Mouse (Mus musculus): ENCODE measurements around the gene Elavl4. TPM values are rescaled to one million over a fixed set of nuclear protein-coding genes. Genes with fewer than 3 reads are reported as not detected.

The Elavl4 gene
- polyA plus RNA-seq, 1 experiment from 2014 or later: 59.6 TPM

DNA sequence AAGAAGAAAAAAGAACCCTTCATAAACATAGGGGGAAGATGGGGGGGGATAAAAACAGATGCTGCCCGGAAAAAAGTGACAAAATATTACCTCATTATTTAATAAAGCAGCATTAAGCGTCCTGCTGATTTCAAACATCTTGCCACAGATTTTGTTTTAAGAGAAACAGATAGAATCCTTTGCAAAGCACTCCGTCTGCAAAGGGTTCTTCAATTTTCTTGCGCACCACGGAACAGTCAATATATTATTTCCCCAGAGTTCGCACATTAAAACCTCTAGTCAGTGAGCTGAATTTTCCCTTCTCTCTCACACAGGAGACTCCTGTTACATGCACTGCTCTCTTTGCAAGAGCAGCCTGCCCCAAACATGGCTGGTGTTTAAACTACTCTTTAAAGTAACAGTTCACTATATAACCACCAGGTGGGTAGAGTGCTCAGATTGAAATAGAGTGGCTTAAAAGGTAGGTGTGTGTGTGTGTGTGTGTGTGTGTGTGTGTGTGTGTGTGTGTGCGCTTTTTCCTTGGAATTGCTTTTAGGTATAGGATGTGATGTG lies 61.1 kb downstream of the Elavl4 start:
- Histone ChIP-seq H3K27me3 (ENCODE audit: poor library complexity, severe bottlenecking) (no peaks in the 10 kb centered on the region), H3K4me3 (no peak overlapping the region; the same call in 1 of the 2 replicates), H3K4me1 (peaks cover 69% of the 10 kb centered on the region), H3K36me3 (replicated peaks) (no peaks in the 10 kb centered on the region), H3K9me3 (no peaks in the 10 kb centered on the region), H3K27ac (peak overlapping the region; percentile 67; the same call in 1 of the 2 replicates)
- DNase-seq (ENCODE audit: extremely low spot score, low spot score): no peak
- 80% methylated on average over 7 of the region's 7 CpGs for WGBS

DNA sequence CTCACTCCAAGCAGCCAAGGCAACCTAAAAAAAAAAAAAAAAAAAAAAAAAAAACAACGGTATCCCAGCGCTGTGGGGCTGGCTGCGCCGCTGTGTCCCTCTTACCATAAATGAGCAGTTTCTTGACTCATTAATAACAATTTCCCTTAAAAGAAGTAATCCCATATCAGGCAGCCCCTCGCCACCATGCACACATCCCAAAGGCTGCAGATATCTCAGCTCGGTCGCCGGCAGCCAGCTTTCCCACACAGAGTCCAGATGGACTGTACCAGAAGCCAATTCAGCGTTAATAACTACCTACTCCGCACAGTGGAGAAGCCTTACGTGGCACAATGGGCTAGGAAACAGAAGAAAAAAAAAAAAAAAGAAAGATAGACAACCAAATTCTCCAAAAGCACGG lies 61.7 kb downstream of the Elavl4 start:
- WGBS: 44% methylated on average over 12 of the region's 12 CpGs
- no peaks in the 10 kb centered on the region for H3K27me3 ChIP-seq (ENCODE audit: poor library complexity, severe bottlenecking)
- DNase-seq (ENCODE audit: extremely low spot score, low spot score): no peak
- peak overlapping the region; percentile 67; the same call in 1 of the 2 replicates for H3K27ac ChIP-seq
- H3K4me3 ChIP-seq: peak overlapping the region; percentile 37
- no peaks in the 10 kb centered on the region for H3K9me3 ChIP-seq
- peaks cover 74% of the 10 kb centered on the region for H3K4me1 ChIP-seq
- no peaks in the 10 kb centered on the region for H3K36me3 ChIP-seq (replicated peaks)

DNA sequence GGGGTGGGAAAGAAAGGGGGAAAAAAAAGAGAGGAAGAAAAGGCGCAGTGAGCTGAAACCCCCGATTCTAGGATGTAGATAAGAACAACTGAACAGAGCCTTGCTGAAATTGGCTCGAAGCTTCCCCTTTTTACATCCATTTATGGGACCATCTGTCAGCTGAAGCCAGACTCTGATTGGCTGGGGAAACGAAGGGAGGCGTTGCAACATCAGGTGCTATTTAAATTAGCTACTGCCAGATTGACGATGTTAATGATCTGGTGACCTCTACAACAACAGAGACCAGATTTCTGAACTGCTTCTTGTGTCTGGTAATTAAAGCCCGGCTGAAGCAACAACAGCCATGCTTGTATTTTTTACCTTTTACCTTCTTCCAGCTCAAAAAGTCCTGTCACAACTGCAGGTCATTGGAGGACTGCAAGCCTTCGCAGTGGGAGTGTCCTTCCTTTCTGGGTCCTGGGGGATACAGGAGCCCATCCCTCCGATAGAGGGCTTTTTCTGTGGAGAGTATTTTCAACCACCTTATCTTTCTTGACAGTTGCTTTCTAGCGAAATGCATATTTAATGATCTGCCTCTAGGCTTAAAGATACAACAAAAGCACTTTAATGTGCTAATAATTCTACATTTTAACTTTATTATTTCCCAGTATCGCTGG lies 64.2 kb downstream of the Elavl4 start:
- no peak for DNase-seq (ENCODE audit: extremely low spot score, low spot score)
- Histone ChIP-seq H3K27me3 (ENCODE audit: poor library complexity, severe bottlenecking) (no peaks in the 10 kb centered on the region), H3K4me3 (peak overlapping the region; percentile 48), H3K4me1 (peaks cover 84% of the 10 kb centered on the region), H3K9me3 (no peaks in the 10 kb centered on the region), H3K27ac (peak overlapping the region; percentile 88), H3K36me3 (replicated peaks) (no peaks in the 10 kb centered on the region)
- WGBS: 26% methylated on average over 11 of the region's 11 CpGs

DNA sequence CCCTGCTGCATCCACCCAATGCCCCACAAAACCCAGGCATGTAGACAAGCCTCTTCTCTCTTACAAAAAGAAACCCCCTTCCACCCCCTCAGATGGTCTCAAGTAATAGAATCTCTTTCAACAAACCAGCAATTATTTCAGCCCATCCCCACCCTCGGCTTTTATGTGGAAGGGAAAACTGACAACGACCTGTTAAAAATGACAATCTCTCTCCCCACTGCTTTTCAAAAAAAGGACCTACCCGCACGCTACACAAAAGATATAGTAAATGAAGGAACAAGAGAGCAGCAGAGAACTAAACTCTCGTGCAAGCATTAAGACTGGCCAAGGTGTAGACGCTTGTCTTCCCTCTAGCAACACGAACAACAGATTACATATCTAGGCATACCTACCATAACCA lies 64.9 kb downstream of the Elavl4 start:
- Histone ChIP-seq H3K9me3 (no peaks in the 10 kb centered on the region), H3K4me3 (peak overlapping the region; percentile 48), H3K27me3 (ENCODE audit: poor library complexity, severe bottlenecking) (no peaks in the 10 kb centered on the region), H3K4me1 (peaks cover 82% of the 10 kb centered on the region), H3K36me3 (replicated peaks) (no peaks in the 10 kb centered on the region), H3K27ac (peak overlapping the region; percentile 88)
- 51% methylated on average over 7 of the region's 7 CpGs for WGBS
- DNase-seq (ENCODE audit: extremely low spot score, low spot score): no peak

DNA sequence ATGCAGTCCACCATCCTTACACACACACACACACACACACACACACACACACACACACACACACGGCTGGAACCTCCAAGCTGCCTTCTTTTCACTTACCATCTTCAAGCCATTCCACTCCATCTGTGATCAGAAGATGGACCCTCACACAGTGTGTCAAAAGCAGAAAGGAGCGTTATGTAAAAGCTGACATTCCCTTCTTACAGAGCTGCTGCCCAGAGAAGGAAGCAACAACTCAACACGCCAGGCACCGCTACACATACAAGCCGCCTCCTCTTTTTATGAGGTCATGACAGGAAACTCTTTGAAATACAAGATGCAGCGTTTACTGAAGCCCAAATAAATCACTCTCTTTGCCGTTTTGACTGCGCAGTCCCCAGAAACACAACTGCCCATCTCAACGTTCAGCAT lies 65.3 kb downstream of the Elavl4 start:
- no peak for DNase-seq (ENCODE audit: extremely low spot score, low spot score)
- Histone ChIP-seq H3K27ac (peak overlapping the region; percentile 88), H3K36me3 (replicated peaks) (no peaks in the 10 kb centered on the region), H3K4me3 (peak overlapping the region; percentile 48), H3K4me1 (peaks cover 80% of the 10 kb centered on the region), H3K9me3 (no peaks in the 10 kb centered on the region), H3K27me3 (ENCODE audit: poor library complexity, severe bottlenecking) (no peaks in the 10 kb centered on the region)
- 51% methylated on average over 9 of the region's 9 CpGs for WGBS

DNA sequence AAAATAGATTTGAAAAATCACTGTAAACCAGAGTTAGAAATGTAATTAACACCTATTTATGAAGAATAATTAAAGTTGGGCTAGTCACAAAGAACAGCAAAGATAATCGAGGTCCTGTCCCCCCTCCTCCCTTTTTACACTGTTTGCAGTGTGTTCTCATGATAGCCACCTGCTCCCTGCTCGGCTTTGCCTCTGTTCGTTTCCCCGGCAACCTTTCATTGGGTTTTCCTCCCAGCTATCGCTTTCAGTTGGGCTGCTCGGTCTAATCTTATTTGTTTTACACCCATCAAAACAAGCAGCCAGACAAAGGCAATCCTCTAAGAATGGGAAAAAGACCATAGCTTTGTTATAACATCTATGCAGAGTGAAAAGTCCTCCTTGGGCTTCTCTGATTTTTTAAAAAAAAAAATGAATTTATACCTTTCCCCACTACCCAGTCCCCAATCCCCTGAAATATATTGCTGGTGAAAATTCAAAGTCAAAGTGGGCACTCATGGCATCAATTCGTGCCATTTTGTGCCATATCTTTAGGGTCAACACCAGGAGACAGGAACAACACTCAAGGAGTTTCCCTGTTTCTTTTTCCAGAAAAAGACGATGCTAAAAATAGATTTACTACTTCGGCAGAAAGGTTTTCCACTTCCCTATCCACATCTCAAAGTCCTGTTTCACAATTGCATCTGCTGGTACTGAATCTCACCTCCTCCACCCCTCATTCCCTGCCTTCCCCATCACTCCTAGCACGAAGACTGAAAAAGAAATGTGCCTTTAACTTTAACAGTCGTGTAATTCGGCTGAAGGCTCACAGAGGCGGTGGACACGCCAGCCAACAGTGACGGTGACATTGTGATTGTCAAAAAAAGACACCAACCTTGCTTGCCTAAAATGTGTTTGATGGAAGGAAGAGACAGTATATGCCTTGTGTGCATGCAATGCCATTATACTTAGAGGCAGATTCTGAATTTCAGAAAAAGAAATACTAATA lies 66.1 kb downstream of the Elavl4 start:
- Histone ChIP-seq H3K4me1 (peaks cover 77% of the 10 kb centered on the region), H3K4me3 (peak overlapping the region; percentile 48), H3K9me3 (no peaks in the 10 kb centered on the region), H3K36me3 (replicated peaks) (no peaks in the 10 kb centered on the region), H3K27me3 (ENCODE audit: poor library complexity, severe bottlenecking) (no peaks in the 10 kb centered on the region), H3K27ac (peak overlapping the region; percentile 88)
- DNase-seq (ENCODE audit: extremely low spot score, low spot score): peak; percentile 71
- 25% methylated on average over 15 of the region's 15 CpGs for WGBS

DNA sequence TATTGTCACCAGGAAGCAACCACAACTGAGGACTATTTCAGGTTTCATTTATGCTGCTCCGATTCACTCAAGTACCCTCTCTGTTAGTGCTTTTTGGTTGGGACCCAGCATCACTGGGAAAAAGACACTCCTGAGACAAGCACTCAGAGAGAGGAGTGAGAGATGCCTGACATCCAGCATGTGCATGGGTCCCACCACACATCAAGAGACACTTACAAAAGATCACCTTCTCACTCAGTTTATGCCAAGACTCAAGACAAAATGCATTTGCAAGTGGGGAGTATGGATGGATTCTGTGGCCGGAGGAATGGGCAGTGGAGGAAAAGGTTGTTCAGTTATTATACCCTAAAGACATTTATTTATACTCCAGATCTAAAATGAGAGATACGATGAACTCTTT lies 67.3 kb downstream of the Elavl4 start:
- H3K4me3 ChIP-seq: peak overlapping the region; percentile 48
- WGBS: 67% methylated on average over 3 of the region's 3 CpGs
- H3K36me3 ChIP-seq (replicated peaks): no peaks in the 10 kb centered on the region
- DNase-seq (ENCODE audit: extremely low spot score, low spot score): no peak
- H3K4me1 ChIP-seq: peaks cover 65% of the 10 kb centered on the region
- no peaks in the 10 kb centered on the region for H3K27me3 ChIP-seq (ENCODE audit: poor library complexity, severe bottlenecking)
- H3K9me3 ChIP-seq: no peaks in the 10 kb centered on the region
- H3K27ac ChIP-seq: peak overlapping the region; percentile 88

DNA sequence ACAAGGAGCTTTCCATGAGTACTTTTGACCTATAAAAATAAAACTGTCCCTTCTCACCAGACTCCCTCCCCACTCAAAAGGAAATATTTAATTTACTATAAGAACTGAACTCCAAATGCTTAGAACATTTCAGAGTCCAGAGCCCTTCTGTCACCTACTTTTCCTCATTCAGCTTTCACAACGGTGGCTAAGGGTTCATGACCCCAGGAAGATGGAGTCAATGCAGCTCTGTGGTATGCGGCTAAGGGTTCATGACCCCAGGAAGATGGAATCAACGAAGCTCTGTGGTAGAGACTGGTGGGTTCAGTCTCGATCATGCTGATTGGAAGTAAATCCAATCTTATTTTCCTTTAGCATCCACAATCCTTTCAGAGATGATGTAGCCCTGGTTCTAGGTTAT lies 81.7 kb downstream of the Elavl4 start:
- H3K27ac ChIP-seq: no peak overlapping the region
- no peaks in the 10 kb centered on the region for H3K36me3 ChIP-seq (replicated peaks)
- peaks cover 6% of the 10 kb centered on the region for H3K4me1 ChIP-seq
- H3K9me3 ChIP-seq: no peaks in the 10 kb centered on the region
- no peak overlapping the region for H3K4me3 ChIP-seq
- no peak for DNase-seq (ENCODE audit: extremely low spot score, low spot score)
- WGBS: 43% methylated on average over 4 of the region's 4 CpGs
- H3K27me3 ChIP-seq (ENCODE audit: poor library complexity, severe bottlenecking): no peaks in the 10 kb centered on the region

DNA sequence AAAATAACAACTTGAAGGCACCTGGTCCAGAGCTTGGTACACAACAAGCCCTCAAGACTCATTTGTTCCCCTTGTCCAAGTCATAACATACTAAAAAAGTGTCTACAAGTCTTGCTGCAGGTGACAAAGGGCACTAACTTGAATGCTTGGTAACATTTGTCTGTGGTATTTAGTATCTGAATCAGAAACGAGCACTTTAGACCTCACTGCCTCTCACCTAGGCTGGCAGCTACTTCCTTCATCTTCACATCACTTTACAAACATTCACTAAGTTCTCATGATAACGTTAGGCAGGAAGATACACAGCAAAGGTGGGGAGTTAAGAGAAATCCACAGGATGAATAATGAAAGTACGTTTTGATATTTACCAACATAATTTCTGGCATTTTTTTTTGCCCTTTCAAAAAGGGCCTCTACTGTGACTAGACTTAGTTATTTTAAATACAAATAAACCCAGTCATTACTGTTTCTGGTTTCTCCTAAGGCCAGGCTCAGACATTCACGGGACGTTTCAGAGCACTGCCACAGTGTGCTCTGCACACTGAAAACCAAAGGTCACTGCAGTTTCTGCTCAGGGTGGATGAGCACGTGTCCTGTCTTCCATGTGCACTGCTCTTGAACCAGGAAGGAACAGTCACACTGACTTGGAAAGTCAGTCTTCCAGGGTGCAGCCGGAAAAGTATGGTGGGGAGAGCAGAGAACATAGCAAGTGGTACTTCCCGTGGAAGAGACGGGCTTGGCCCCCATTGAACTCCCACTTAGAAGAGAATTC lies 84.7 kb downstream of the Elavl4 start:
- Histone ChIP-seq H3K9me3 (no peaks in the 10 kb centered on the region), H3K27me3 (ENCODE audit: poor library complexity, severe bottlenecking) (no peaks in the 10 kb centered on the region), H3K4me3 (no peak overlapping the region), H3K4me1 (peaks cover 8% of the 10 kb centered on the region), H3K36me3 (replicated peaks) (no peaks in the 10 kb centered on the region), H3K27ac (no peak overlapping the region)
- DNase-seq (ENCODE audit: extremely low spot score, low spot score): no peak
- 83% methylated on average over 9 of the region's 9 CpGs for WGBS

DNA sequence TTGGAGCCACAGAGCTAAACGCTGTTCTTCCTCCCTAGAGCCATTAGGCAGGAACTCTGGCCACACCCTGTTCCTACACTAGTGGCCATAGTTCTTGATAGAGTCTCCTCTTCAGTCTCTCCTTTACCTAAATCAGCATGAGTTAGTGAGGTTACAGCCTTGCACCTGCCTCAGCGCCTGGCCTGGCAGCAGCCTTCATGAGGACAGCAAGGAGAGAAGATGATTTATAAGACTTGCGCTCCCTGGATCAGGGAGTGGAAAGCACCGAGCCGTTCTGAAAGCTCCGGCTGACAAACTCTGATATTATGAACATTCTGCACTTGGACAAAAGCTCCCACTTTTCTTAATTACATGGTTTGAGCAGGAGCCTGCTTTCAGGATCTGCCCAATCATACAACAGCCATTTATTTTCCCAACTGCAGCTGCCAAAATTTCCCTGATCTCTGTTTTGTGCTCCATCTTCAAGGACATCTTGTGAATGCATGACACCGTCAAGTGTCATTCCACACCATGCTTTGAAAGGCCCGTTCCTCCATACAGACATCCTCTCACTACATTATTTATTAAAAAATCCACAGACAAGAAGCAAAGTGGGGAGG lies 87.3 kb downstream of the Elavl4 start:
- DNase-seq (ENCODE audit: extremely low spot score, low spot score): no peak
- Histone ChIP-seq H3K4me1 (peaks cover 7% of the 10 kb centered on the region), H3K9me3 (no peaks in the 10 kb centered on the region), H3K27ac (no peak overlapping the region), H3K27me3 (ENCODE audit: poor library complexity, severe bottlenecking) (no peaks in the 10 kb centered on the region), H3K36me3 (replicated peaks) (no peaks in the 10 kb centered on the region), H3K4me3 (no peak overlapping the region)
- WGBS: 83% methylated on average over 8 of the region's 8 CpGs

DNA sequence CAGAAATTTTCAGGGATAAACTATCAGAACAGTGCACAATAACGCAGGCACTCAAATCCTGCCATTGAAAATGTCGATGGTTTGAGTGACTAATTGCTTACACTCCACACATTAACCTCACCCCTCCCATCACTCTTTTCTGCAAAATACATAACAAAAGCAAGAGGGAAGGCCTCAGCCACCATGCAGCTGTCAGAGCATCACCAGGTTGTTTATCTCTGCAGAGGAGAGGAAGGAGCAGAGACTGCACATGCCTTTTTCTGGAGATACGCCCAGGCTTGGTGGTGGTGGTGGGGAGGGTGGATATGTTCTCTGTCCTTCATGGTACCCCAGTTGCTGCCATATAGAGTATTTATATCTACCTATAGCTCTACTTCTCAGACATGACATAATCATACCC lies 94.3 kb downstream of the Elavl4 start:
- DNase-seq (ENCODE audit: extremely low spot score, low spot score): no peak
- H3K27ac ChIP-seq: no peak overlapping the region
- WGBS: 69% methylated on average over 3 of the region's 3 CpGs
- peaks cover 19% of the 10 kb centered on the region for H3K4me1 ChIP-seq
- H3K4me3 ChIP-seq: no peak overlapping the region
- H3K9me3 ChIP-seq: no peaks in the 10 kb centered on the region
- no peaks in the 10 kb centered on the region for H3K27me3 ChIP-seq (ENCODE audit: poor library complexity, severe bottlenecking)
- H3K36me3 ChIP-seq (replicated peaks): no peaks in the 10 kb centered on the region

DNA sequence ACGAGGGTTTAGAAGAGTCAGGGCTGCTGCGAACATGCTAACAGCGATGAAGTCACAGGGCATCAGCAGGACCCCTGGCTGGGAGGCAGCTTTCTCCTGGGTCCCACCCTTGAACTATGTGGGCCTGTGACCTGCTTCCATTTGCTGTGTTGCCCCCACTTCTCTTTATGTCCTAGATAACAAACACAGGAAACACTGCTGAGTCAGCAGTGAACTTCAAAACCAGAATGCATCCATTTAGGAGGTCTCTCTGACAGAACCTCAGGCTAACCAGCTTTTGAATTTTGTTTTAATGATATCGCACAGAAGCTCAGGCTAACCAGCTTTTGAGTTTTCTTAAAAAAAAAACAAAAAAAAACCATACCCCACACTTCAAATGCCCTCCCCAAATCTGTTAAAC lies 96.1 kb downstream of the Elavl4 start:
- H3K36me3 ChIP-seq (replicated peaks): no peaks in the 10 kb centered on the region
- 89% methylated on average over 4 of the region's 4 CpGs for WGBS
- no peak overlapping the region for H3K4me3 ChIP-seq
- no peak overlapping the region for H3K27ac ChIP-seq
- no peaks in the 10 kb centered on the region for H3K27me3 ChIP-seq (ENCODE audit: poor library complexity, severe bottlenecking)
- H3K9me3 ChIP-seq: no peaks in the 10 kb centered on the region
- DNase-seq (ENCODE audit: extremely low spot score, low spot score): no peak
- peaks cover 12% of the 10 kb centered on the region for H3K4me1 ChIP-seq
